ENCODE assay signal across 10 mouse cellular contexts in genomic region chr5:8840887-8841286, GRCm38 (mm10). TPM values are rescaled to one million over a fixed set of nuclear protein-coding genes. Genes with fewer than 3 reads are reported as not detected.
DNase-seq lines count a peak whose midpoint lies in the region; ATAC-seq lines count a peak whose summit lies in the region.
"Had no signal": no experiment of that assay in that cellular context is flagged by ENCODE, and none has a peak within 500 bp of the region (broad histone marks: within the 10 kb centered on the region; RNA-seq: fewer than 3 reads in every experiment).

No protein-coding gene starts in this region.

- peak; percentile 45 to 58 for DNase-seq in left cerebral cortex, adult 18-20 months (ENCODE audit: low spot score in 2 of 2)
- DNase-seq in left cerebral cortex, adult 11 months (ENCODE audit: low spot score) = no peak
- peak; percentile 74 to 78 for DNase-seq in adrenal gland, postnatal 36 days
- DNase-seq in hindbrain, embryonic 14.5 days (ENCODE audit: low spot score) = peak; percentile 62
- DNase-seq in left cerebral cortex, postnatal 4 days = peak; percentile 78
- DNase-seq in testis, postnatal 10 days (ENCODE audit: low spot score) = peak; percentile 73

- WGBS in hindbrain, embryonic 14.5 days = 34% methylated on average over 5 of the region's 5 CpGs
- 45% methylated on average over 5 of the region's 5 CpGs for WGBS in midbrain, embryonic 16.5 days

- H3K4me3 ChIP-seq in hindbrain, embryonic 14.5 days (replicated peaks; ENCODE audit: low read length) = no peak overlapping the region
- no peak overlapping the region for H3K4me3 ChIP-seq in midbrain, embryonic 16.5 days (ENCODE audit: low read depth, low read length)
- H3K4me3 ChIP-seq: erythroblast, embryonic 14.5 days; megakaryocyte, embryonic 14.5 days had no signal

- no peaks in the 10 kb centered on the region for H3K4me1 ChIP-seq in hindbrain, embryonic 14.5 days (replicated peaks; ENCODE audit: control insufficient read depth, insufficient read depth, low read length)
- no peaks in the 10 kb centered on the region; the same call in 1 of the 2 replicates for H3K4me1 ChIP-seq in midbrain, embryonic 16.5 days (ENCODE audit: control insufficient read depth, insufficient read depth, low read length)
- H3K4me1 ChIP-seq: megakaryocyte, embryonic 14.5 days had no signal

- H3K9me3 ChIP-seq in hindbrain, embryonic 14.5 days (ENCODE audit: control insufficient read depth, low read length) = no peaks in the 10 kb centered on the region
- H3K9me3 ChIP-seq in midbrain, embryonic 16.5 days (replicated peaks; ENCODE audit: control insufficient read depth, low read length, poor library complexity, severe bottlenecking) = no peaks in the 10 kb centered on the region
- H3K9me3 ChIP-seq: megakaryocyte, embryonic 14.5 days had no signal

- no peak overlapping the region for H3K9ac ChIP-seq in hindbrain, embryonic 14.5 days
- H3K9ac ChIP-seq in midbrain, embryonic 16.5 days (ENCODE audit: low read depth, low read length) = no peak overlapping the region

- no peak overlapping the region for H3K27ac ChIP-seq in hindbrain, embryonic 14.5 days
- H3K27ac ChIP-seq in midbrain, embryonic 16.5 days (ENCODE audit: low read length) = no peak overlapping the region

- intact Hi-C loops in left cerebral cortex, postnatal 4 days (cut with DNase I) = loop anchor here (10.0 kb wide), 1 partner anchor 356 kb away; no protein-coding TSS in a partner anchor

- no peaks in the 10 kb centered on the region for H3K36me3 ChIP-seq in hindbrain, embryonic 14.5 days (replicated peaks; ENCODE audit: control insufficient read depth, insufficient read depth)
- no peaks in the 10 kb centered on the region for H3K36me3 ChIP-seq in midbrain, embryonic 16.5 days (ENCODE audit: control insufficient read depth, insufficient read depth, low read length)

- no peaks in the 10 kb centered on the region for H3K27me3 ChIP-seq in hindbrain, embryonic 14.5 days (ENCODE audit: control insufficient read depth, insufficient read depth, low read length)
- H3K27me3 ChIP-seq in midbrain, embryonic 16.5 days (ENCODE audit: control insufficient read depth, insufficient read depth, low read depth, low read length) = no peaks in the 10 kb centered on the region
- H3K27me3 ChIP-seq: megakaryocyte, embryonic 14.5 days had no signal

- peak; percentile 80 for ATAC-seq in erythroid progenitor cell, adult 5-6 weeks (replicated peaks; ENCODE audit: low FRiP score, poor library complexity, severe bottlenecking)
- peak; percentile 62; the same call in 1 of the 2 replicates for ATAC-seq in hindbrain, embryonic 14.5 days (ENCODE audit: low FRiP score)
- ATAC-seq in midbrain, embryonic 16.5 days = peak; percentile 73

- no peak overlapping the region for H3K4me2 ChIP-seq in hindbrain, embryonic 14.5 days (replicated peaks)
- H3K4me2 ChIP-seq in midbrain, embryonic 16.5 days (ENCODE audit: low read length) = no peak overlapping the region

RNA-seq across cellular contexts. Expression of gene Abcb1b, which starts 42.9 kb away (rescaled TPM):
- total RNA-seq in left cerebral cortex, adult 18-20 months (2021) = 1 to 10 TPM; 1.6 to 2.9 TPM
- 1,000 to 10,000 TPM; 1,841 to 2,403 TPM for total RNA-seq in adrenal gland, postnatal 36 days (2021)
- 0.84 TPM in 1 of 2 replicates, not detected in the other for total RNA-seq in erythroid progenitor cell, adult 5-6 weeks (2015; ENCODE audit: low replicate concordance)
- 4.4 TPM in 1 of 2 replicates, not detected in the other for total RNA-seq in erythroid progenitor cell, adult 5-6 weeks (2017; ENCODE audit: low replicate concordance)
- polyA plus RNA-seq in hindbrain, embryonic 14.5 days (2014; fragmentation: Nextera tagmentation; extraction: Ambion mirVana) = 0.39 and 0.82 TPM in 2 replicates
- total RNA-seq in left cerebral cortex, postnatal 4 days (2021) = 1 to 10 TPM; 1.3 to 2.4 TPM
- polyA plus RNA-seq in midbrain, embryonic 16.5 days (2015; fragmentation: Nextera tagmentation; extraction: Ambion mirVana) = 0.78 and 0.97 TPM in 2 replicates
- polyA plus RNA-seq: erythroblast, embryonic 14.5 days had no signal

RNA-seq across cellular contexts. Expression of gene Abcb4, which starts 52.6 kb away (rescaled TPM):
- 1 to 10 TPM; 3.7 to 4.6 TPM for total RNA-seq in left cerebral cortex, adult 18-20 months (2021)
- total RNA-seq in adrenal gland, postnatal 36 days (2021) = 1 to 10 TPM; 2.7 to 3.9 TPM
- total RNA-seq in erythroid progenitor cell, adult 5-6 weeks (2015; ENCODE audit: low replicate concordance) = 218 and 229 TPM in 2 replicates
- 428 and 435 TPM in 2 replicates for total RNA-seq in erythroid progenitor cell, adult 5-6 weeks (2017; ENCODE audit: low replicate concordance)
- 0.78 and 1.2 TPM in 2 replicates for polyA plus RNA-seq in hindbrain, embryonic 14.5 days (2014; fragmentation: Nextera tagmentation; extraction: Ambion mirVana)
- total RNA-seq in left cerebral cortex, postnatal 4 days (2021) = 1 to 10 TPM; 1.9 to 2.1 TPM
- polyA plus RNA-seq in midbrain, embryonic 16.5 days (2015; fragmentation: Nextera tagmentation; extraction: Ambion mirVana) = 0.30 and 0.67 TPM in 2 replicates

Comparison
In these comparisons a context has a peak if more than half of its experiments do, and no peak if none do; other contexts are left out.
1. RNA of gene Abcb1b, which starts 42.9 kb away (total RNA-seq): 1,841 to 2,403 TPM in adrenal gland, postnatal 36 days; 1.6 to 2.9 TPM in left cerebral cortex, adult 18-20 months, 1.3 to 2.4 TPM in left cerebral cortex, postnatal 4 days and 0.84 to 4.4 TPM in erythroid progenitor cell, adult 5-6 weeks; every median in the first group is over 100 times any median in the second.
2. RNA of gene Abcb4, which starts 52.6 kb away (total RNA-seq): 218 to 435 TPM in erythroid progenitor cell, adult 5-6 weeks; 3.7 to 4.6 TPM in left cerebral cortex, adult 18-20 months, 2.7 to 3.9 TPM in adrenal gland, postnatal 36 days and 1.9 to 2.1 TPM in left cerebral cortex, postnatal 4 days; every median in the first group is over 10 times any median in the second.
3. Peak in every context shown above with its lines, with median percentiles within 50 percentile points of each other: ATAC-seq.